Mouse (Mus musculus) kidney, embryonic 16.5 days (tissue): Measurements from ENCODE around the gene Dlgap3. TPM values are rescaled to one million over a fixed set of nuclear protein-coding genes. Genes with fewer than 3 reads are reported as not detected.

Source experiments
- ATAC-seq: fragments of 200-750 bp; cut with Nextera tagmentation; 2 replicates; pipeline ENCODE4 v1.8.0; 2017; ENCODE audit warnings: moderate TSS enrichment; ENCODE audit not compliant: low FRiP score, low TSS enrichment
- H3K27ac ChIP-seq: fragments of 300-500 bp; sonication (generic); 2 replicates; pipeline ENCODE4 v1.5.1; 2014; ENCODE audit warnings: low read length
- H3K27me3 ChIP-seq: fragments of 300-500 bp; sonication (generic); 2 replicates; pipeline ENCODE4 v1.6.1; 2014; ENCODE audit warnings: low read length, control low read depth, mixed read lengths; ENCODE audit not compliant: insufficient read depth
- H3K36me3 ChIP-seq: fragments of 300-500 bp; sonication (generic); 2 replicates; pipeline ENCODE4 v1.6.1; 2014; ENCODE audit warnings: low read length, control low read depth, mixed read lengths; ENCODE audit not compliant: insufficient read depth
- H3K4me1 ChIP-seq: fragments of 300-500 bp; sonication (generic); 2 replicates; pipeline ENCODE4 v1.6.1; 2014; ENCODE audit warnings: low read length, control low read depth, mixed read lengths; ENCODE audit not compliant: insufficient read depth
- H3K4me2 ChIP-seq: fragments of 300-500 bp; sonication (generic); replicated peaks from 2 replicates; pipeline ENCODE4 v1.6.1; 2014; ENCODE audit warnings: low read depth, low read length
- H3K4me3 ChIP-seq: fragments of 300-500 bp; sonication (generic); 2 replicates; pipeline ENCODE4 v1.5.1; 2014; ENCODE audit warnings: mild to moderate bottlenecking, low read length
- H3K9ac ChIP-seq: fragments of 300-500 bp; sonication (generic); replicated peaks from 2 replicates; pipeline ENCODE4 v1.6.1; 2014; ENCODE audit warnings: low read length
- H3K9me3 ChIP-seq: fragments of 300-500 bp; sonication (generic); 2 replicates; pipeline ENCODE4 v1.6.1; 2016; ENCODE audit warnings: low read length, control low read depth
- WGBS: fragments of 180-500 bp; shearing (Covaris S2); extraction: QIAGEN DNeasy Blood & Tissue Kit; methylation state at CpG from one replicate; pipeline ENCODE4 v1.1.7; 2014; 5-methylcytosine and 5-hydroxymethylcytosine counted together
- polyA plus RNA-seq: library from polyadenylated mRNA; unstranded; fragments of >200 nt; fragmentation: Nextera tagmentation; extraction: Ambion mirVana; gene quantifications from 2 replicates; pipeline ENCODE4 v1.2.1, GENCODE M21; 2015

Dlgap3 gene
- 0.40 and 0.41 TPM in 2 replicates for polyA plus RNA-seq

DNA sequence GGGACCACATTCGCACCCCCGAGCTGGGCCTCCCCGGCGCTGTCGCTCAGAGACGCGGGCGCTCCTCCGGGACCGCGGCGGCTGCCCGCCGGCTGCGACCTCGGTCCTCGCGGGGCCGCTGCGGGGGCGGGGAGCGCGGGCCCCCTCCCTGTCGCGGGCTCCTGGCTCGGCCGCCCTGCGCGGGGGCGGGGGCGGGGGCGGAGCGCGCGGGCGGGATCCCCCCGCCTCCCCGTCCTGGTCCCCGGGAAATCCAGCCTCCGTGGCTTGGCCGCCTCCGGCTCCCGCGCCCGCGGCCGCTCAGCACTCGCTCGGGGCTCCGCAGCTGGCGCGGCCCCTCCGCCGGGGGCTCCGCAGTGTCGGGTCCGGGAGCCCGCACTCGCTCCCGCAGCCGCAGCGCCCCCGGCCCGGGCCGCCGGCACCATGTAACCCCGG is at the start of gene Dlgap3:
Gene Dlgap3, plus strand, starts transcription at position 291 of the 432 bp plus-strand sequence.
- peak within 1 kb of the TSS; percentile 74 for H3K4me3 ChIP-seq
- H3K27me3 ChIP-seq = peaks cover 44% of the 10 kb centered on the region
- peak within 1 kb of the TSS; percentile 66 for H3K9ac ChIP-seq
- no peaks in the 10 kb centered on the region for H3K36me3 ChIP-seq
- no peaks in the 10 kb centered on the region for H3K9me3 ChIP-seq
- no peak within 1 kb of the TSS for H3K27ac ChIP-seq
- 0% methylated on average over 37 of the region's 67 CpGs for WGBS
- H3K4me2 ChIP-seq = peak within 1 kb of the TSS; percentile 100
- peak; percentile 69 for ATAC-seq
- H3K4me1 ChIP-seq = peaks cover 14% of the 10 kb centered on the region

DNA sequence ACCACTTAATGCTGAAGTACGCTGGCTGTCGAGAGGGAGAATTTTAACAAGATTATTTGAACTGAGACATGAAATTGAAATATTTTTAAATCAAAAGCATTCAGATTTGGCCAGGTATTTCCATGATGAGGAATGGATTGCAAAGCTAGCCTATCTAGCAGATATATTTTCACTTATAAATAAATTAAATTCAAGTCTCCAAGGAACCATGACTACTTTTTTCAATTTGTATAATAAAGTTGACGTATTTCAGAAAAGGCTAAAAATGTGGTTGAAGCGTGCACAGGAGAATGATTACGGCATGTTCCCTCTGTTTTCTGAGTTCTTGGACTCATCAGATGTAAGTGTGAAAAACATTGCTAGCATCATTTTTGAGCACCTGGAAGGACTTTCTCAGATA is 45.6 kb upstream of the Dlgap3 start, which contains the start of gene Tmem35b:
Gene Tmem35b, plus strand, starts transcription at position 301 of the 400 bp plus-strand sequence.
- no peaks in the 10 kb centered on the region for H3K36me3 ChIP-seq
- no peak within 1 kb of the TSS for H3K9ac ChIP-seq
- no peak within 1 kb of the TSS for H3K27ac ChIP-seq
- peaks cover 8% of the 10 kb centered on the region for H3K4me1 ChIP-seq
- no peak within 1 kb of the TSS for H3K4me2 ChIP-seq
- no peaks in the 10 kb centered on the region for H3K9me3 ChIP-seq
- ATAC-seq = no peak
- 92% methylated on average over 5 of the region's 5 CpGs for WGBS
- H3K27me3 ChIP-seq = no peaks in the 10 kb centered on the region
- H3K4me3 ChIP-seq = no peak within 1 kb of the TSS

DNA sequence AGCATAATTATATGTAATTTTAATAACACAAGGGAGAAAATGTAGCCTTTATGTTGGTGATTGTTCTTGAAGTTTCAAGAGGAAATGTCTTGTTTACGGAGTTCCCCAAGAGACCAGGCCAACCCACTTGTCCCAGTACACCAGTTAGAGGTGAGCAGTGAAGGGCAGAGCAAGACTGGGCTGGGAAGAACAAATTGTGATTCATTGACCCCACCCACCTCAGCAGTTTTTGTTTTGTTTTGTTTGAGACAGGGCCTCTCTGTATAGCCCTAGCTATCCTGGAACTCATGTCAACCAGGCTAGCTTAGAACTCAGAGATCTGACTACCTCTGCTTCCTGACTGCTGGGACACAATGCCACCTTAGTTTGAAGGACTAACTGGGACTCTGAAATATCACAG is 44.7 kb upstream of the Dlgap3 start:
- no peak overlapping the region for H3K27ac ChIP-seq
- no peak overlapping the region for H3K4me2 ChIP-seq
- H3K36me3 ChIP-seq = 0 out of 2 replicates have a peak, but pooled peaks cover 2% of the 10 kb centered on the region
- 88% methylated on average over 1 of the region's 1 CpGs for WGBS
- H3K27me3 ChIP-seq = no peaks in the 10 kb centered on the region
- no peak overlapping the region for H3K4me3 ChIP-seq
- ATAC-seq = no peak
- H3K4me1 ChIP-seq = peaks cover 8% of the 10 kb centered on the region
- H3K9me3 ChIP-seq = no peaks in the 10 kb centered on the region
- no peak overlapping the region for H3K9ac ChIP-seq

DNA sequence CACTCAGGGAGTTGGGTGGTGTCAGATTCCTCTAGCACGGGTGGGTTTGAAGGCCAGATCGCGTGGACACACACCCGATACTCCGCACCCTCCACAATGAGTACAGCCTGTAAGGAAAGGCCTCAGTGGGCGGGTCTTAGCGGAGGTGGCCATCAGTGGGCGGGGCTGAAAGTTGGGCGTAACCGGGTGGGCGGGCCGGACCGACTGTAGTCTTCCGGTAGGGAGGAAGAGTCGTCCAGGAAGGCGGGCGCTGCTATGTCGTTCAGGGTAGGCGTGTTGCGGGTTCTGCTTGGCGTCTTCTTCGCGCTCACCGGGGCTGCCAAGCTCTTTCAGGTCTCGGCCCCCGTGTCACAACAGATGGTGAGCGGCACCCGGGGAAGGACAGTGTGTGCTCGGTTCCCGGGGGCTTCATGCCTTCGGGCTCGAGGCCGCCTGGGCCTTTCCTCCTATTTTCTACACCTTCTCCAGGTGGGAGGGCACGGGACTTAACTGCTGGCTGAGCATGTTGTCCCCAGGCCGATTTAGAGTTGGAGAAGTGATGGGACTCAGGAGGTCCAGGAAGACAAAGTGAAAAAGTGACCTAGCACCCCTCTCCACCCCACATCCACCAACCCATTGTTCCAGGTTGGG is 43.1 kb upstream of the Dlgap3 start:
- H3K9me3 ChIP-seq = no peaks in the 10 kb centered on the region
- WGBS = 0% methylated on average over 35 of the region's 35 CpGs
- peak overlapping the region; percentile 78 for H3K9ac ChIP-seq
- H3K27ac ChIP-seq = 0 out of 2 replicates have a peak overlapping the region, but pooled peaks have one; percentile 48
- H3K4me3 ChIP-seq = peak overlapping the region; percentile 80
- H3K4me1 ChIP-seq = peaks cover 8% of the 10 kb centered on the region
- peak; percentile 99 for ATAC-seq
- H3K4me2 ChIP-seq = peak overlapping the region; percentile 90
- no peaks in the 10 kb centered on the region for H3K27me3 ChIP-seq
- H3K36me3 ChIP-seq = 0 out of 2 replicates have a peak, but pooled peaks cover 2% of the 10 kb centered on the region

DNA sequence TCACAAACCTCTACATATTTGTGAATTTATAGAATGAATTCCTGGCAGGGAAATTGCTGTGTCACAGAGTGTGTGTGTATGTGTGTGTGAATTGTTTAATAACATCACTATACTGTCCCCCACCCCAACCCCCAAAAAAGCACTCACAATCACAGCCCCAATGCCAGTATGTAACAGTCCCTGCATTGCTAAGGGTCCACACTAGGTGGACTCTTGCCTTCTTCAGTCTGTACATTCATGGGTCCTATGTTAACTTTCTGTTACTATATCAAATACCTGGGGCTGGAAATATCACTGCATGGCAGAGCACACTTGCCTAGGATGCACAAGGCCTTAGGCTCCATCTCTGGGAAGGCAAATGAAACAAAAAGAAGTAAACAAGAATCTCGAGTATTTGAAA is 34.3 kb upstream of the Dlgap3 start:
- Histone ChIP-seq H3K27ac (no peak overlapping the region), H3K4me1 (no peaks in the 10 kb centered on the region), H3K4me3 (no peak overlapping the region), H3K36me3 (no peaks in the 10 kb centered on the region), H3K9ac (no peak overlapping the region), H3K4me2 (no peak overlapping the region), H3K27me3 (no peaks in the 10 kb centered on the region), H3K9me3 (no peaks in the 10 kb centered on the region)
- 47% methylated on average over 1 of the region's 1 CpGs for WGBS
- ATAC-seq = no peak

DNA sequence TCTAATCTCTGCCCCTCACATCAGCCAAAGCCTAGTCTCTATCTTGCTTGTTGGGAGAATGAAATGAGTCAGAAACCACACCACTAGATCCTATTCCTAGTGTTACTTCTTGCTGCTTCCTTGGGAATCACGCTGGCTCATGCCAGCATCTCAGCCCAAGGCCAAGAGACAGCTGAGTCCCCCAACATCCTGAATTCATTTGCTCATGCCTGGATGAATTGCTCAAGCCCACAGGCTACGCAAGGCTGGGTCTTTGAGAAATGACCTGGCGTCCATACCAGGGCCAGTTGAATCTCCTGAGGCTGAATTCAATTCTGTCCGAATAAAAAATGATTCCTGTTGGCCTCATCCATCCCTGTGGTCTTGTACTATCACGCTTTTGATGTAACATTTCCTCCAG is 31.4 kb upstream of the Dlgap3 start:
- Histone ChIP-seq H3K4me1 (no peaks in the 10 kb centered on the region), H3K27ac (no peak overlapping the region), H3K9me3 (no peaks in the 10 kb centered on the region), H3K27me3 (no peaks in the 10 kb centered on the region), H3K4me2 (no peak overlapping the region), H3K9ac (no peak overlapping the region), H3K4me3 (no peak overlapping the region), H3K36me3 (no peaks in the 10 kb centered on the region)
- no peak for ATAC-seq
- WGBS = 81% methylated on average over 5 of the region's 5 CpGs

DNA sequence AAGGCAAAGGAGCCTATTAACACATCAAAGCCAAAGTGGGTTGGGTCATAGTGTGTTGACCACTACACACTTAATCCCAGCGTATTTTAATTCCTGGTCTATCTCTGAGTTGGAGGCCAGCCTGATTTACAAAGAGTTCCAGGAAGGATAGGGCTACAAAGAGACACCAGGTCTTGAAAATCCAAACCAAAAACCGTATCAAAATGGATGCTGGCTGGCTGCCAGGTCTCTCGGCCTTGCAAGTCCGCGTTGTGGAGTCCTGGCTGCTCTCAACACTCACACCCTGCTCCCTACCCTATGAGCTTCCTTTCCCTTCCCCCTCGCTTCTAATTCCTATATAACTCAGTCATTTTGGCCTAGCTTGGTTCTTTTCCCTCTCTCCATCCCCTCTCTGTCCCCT is 30.5 kb upstream of the Dlgap3 start:
- ATAC-seq = no peak
- H3K9me3 ChIP-seq = no peaks in the 10 kb centered on the region
- no peaks in the 10 kb centered on the region for H3K36me3 ChIP-seq
- H3K4me3 ChIP-seq = no peak overlapping the region
- H3K4me1 ChIP-seq = no peaks in the 10 kb centered on the region
- WGBS = 67% methylated on average over 6 of the region's 6 CpGs
- H3K27ac ChIP-seq = no peak overlapping the region
- no peaks in the 10 kb centered on the region for H3K27me3 ChIP-seq
- H3K9ac ChIP-seq = no peak overlapping the region
- H3K4me2 ChIP-seq = no peak overlapping the region

DNA sequence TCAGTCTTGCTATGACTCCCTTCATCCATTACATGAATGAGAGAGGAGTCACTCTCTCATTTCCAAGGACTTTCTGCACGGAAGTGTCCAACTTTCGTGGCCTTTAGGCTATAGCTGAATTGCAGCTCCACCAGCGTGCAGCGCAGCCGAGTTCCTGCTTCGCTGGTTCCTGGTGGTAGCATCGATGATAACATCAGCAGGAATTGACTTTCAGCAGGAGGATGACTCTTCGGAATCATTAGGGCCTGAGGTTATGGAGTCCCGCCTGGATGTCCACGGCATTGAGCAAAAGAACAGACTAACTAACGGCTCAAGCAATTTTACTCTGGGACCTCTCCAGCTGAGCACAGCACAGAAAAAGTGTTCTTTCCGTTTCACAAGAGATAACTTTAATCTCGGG is 19.0 kb upstream of the Dlgap3 start:
- ATAC-seq = no peak
- no peak overlapping the region for H3K4me2 ChIP-seq
- H3K9me3 ChIP-seq = no peaks in the 10 kb centered on the region
- no peaks in the 10 kb centered on the region for H3K36me3 ChIP-seq
- no peak overlapping the region for H3K27ac ChIP-seq
- WGBS = 74% methylated on average over 13 of the region's 13 CpGs
- no peaks in the 10 kb centered on the region for H3K27me3 ChIP-seq
- H3K9ac ChIP-seq = no peak overlapping the region
- no peak overlapping the region for H3K4me3 ChIP-seq
- no peaks in the 10 kb centered on the region for H3K4me1 ChIP-seq

DNA sequence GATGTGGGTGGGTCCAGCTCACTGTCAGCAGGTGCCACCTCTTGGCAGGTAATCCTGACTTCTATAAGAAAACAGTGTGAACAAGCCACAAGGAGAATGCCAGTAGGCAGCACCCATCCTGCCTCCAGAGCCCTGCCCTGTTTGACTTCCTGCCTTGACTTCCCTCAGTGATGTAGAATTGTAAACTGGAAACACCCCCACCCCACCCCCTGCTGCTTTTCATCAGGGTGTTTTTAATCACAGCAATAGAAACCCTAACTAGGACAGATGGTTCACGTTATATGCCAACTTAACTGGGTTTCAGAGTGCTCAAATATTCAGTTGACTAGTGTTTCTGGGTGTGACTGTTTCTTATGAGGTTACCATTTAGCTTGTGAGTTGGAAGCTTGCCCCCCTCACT is 15.7 kb upstream of the Dlgap3 start:
- no peak overlapping the region for H3K27ac ChIP-seq
- H3K4me1 ChIP-seq = no peaks in the 10 kb centered on the region
- ATAC-seq = no peak
- H3K9me3 ChIP-seq = no peaks in the 10 kb centered on the region
- WGBS = 47% methylated on average over 1 of the region's 1 CpGs
- H3K4me3 ChIP-seq = no peak overlapping the region
- H3K36me3 ChIP-seq = no peaks in the 10 kb centered on the region
- no peaks in the 10 kb centered on the region for H3K27me3 ChIP-seq
- H3K4me2 ChIP-seq = no peak overlapping the region
- no peak overlapping the region for H3K9ac ChIP-seq

DNA sequence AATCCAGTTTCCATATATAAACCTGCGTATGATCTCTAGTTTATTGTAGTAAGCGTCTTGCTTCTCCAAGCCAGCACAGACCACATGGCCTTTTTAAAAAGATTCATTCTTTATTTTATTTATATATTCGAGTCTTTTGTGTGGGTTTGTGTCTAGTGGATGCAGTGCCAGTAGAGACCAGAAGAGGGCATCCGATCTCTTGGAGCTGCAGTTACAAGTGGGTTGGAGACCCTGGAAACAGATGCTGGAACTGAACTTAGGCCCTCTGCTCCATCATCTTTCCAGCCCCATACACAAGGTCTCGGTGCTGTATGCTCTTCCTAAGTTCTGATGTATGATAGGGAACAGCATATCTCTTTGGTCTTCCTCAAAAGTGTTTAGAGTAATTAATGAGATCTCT is 13.2 kb upstream of the Dlgap3 start:
- Histone ChIP-seq H3K4me1 (no peaks in the 10 kb centered on the region), H3K4me3 (no peak overlapping the region), H3K4me2 (no peak overlapping the region), H3K27ac (no peak overlapping the region), H3K27me3 (no peaks in the 10 kb centered on the region), H3K9ac (no peak overlapping the region), H3K36me3 (no peaks in the 10 kb centered on the region), H3K9me3 (no peaks in the 10 kb centered on the region)
- no peak for ATAC-seq
- WGBS = 63% methylated on average over 5 of the region's 5 CpGs
